Mouse (Mus musculus): Measurements from ENCODE around the gene Etfa. TPM values are rescaled to one million over a fixed set of nuclear protein-coding genes. Genes with fewer than 3 reads are reported as not detected.
A peak's percentile ranks its signal among the peaks of the same experiment; 100 is the strongest.

Gene Etfa
- polyA plus RNA-seq, 1 experiment from 2014 or later, result 104 TPM

DNA sequence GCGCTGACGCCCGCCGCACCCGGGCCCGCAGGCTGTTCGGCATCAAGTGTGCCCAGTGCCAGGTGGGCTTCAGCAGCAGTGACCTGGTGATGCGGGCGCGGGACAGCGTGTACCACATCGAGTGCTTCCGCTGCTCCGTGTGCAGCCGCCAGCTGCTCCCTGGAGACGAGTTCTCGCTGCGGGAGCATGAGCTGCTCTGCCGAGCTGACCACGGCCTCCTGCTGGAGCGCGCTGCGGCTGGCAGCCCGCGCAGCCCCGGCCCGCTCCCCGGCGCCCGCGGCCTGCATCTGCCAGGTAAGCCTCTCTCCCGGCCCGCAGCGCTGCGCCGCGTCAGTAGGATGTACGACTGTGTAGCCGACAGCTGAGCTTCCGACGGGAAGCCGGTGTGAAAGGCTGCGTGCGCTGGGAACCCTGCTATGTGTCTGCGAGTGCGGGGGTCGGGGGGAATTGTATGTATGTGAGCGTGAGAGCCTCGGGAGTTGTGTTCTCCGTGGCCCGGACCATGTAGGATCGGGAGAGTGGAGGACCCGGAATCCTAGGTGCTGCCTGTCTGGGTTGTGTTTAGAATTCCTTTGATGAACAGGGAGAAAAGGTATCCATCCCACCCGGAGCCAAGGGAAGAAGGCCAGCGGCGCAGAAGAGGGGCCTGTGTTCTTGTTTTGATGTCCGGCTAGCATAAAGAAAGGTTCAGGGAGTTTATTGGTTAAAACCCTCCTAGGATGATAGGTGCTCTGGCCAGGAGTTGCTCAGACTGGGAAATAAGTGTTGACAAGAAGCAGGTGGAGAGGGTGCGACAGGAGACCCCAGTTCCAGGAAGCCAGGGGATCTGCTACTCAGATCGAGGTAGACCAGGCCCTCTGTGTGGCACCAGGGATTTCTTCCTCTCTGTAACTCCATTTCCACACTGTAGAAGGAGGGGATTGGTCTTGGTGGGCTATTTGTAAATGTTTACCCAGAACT, 30.6 kb upstream of the Etfa start:
- Histone ChIP-seq H3K4me1 (replicated peaks) (peaks cover 53% of the 10 kb centered on the region), H3K27ac (0 out of 2 replicates have a peak overlapping the region, but pooled peaks have one; percentile 14), H3K36me3 (no peaks in the 10 kb centered on the region), H3K27me3 (peaks cover 99% of the 10 kb centered on the region), H3K9ac (peak overlapping the region; percentile 5), H3K9me3 (no peaks in the 10 kb centered on the region), H3K4me3 (peak overlapping the region; percentile 39), H3K4me2 (peak overlapping the region; percentile 62)
- under 1% methylated on average over 59 of the region's 59 CpGs for WGBS
- 0 out of 2 replicates have a peak, but pooled peaks have one; percentile 2 for ATAC-seq (ENCODE audit: low FRiP score)

DNA sequence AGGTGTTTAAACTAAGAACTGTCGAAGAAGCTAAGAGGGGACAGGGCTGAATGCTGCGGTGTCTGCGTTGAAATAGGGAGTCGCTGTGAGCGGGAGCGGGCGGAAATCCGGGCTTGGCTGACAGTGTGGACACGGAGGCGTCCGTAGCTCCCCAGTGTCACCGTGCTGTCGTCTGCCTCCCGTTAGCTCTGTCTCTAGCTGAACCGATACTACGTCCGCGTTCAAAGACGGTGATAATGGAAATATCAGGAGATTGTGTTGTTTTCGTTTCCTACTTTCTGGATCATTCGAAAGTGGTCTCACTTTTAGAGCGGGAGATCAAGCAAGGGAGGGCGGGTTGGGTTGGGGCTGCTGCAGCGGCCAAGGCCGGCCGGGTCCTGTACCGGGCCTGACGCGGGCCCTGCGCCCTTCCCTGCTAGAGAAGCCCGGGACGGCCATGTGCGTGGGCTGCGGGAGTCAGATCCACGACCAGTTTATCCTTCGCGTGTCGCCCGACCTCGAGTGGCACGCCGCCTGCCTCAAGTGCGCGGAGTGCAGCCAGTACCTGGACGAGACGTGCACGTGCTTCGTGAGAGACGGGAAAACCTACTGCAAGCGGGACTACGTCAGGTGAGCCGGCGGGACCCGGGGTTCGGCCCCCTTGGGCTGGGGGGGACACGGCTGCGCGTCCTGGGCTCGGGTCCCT, 29.8 kb upstream of the Etfa start:
- 1% methylated on average over 59 of the region's 59 CpGs for WGBS
- no peaks in the 10 kb centered on the region for H3K9me3 ChIP-seq
- H3K27me3 ChIP-seq, result peaks cover 99% of the 10 kb centered on the region
- peak overlapping the region; percentile 5; the same call in 1 of the 2 replicates for H3K9ac ChIP-seq
- peak overlapping the region; percentile 39 for H3K4me3 ChIP-seq
- no peaks in the 10 kb centered on the region for H3K36me3 ChIP-seq
- H3K4me2 ChIP-seq, result peak overlapping the region; percentile 62
- H3K27ac ChIP-seq, result no peak overlapping the region
- no peak for ATAC-seq (ENCODE audit: low FRiP score)
- H3K4me1 ChIP-seq (replicated peaks), result peaks cover 53% of the 10 kb centered on the region

DNA sequence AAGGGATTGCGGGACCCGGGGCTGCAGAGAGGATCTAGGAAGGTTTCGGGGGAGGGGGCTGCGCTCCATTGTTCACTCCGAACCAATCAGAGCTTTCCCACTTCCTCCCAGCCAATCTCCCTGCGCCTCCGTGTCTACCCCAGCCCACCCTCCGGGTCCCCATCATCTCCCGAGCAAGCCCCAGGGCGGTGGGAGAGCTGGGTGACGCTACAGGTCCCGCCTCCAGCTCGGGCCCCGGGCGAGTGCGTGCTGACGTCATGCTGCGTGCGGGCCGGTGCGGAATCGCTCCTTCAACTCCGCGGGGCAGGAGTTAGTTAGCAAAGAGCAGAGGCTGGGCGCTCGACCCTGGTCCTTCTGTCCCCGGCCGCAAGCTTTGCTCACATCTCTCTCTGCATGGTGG, 28.8 kb upstream of the Etfa start:
- Histone ChIP-seq H3K4me1 (replicated peaks) (peaks cover 46% of the 10 kb centered on the region), H3K36me3 (no peaks in the 10 kb centered on the region), H3K27me3 (peaks cover 99% of the 10 kb centered on the region), H3K4me3 (peak overlapping the region; percentile 39), H3K27ac (no peak overlapping the region), H3K9ac (peak overlapping the region; percentile 51; the same call in 1 of the 2 replicates), H3K9me3 (no peaks in the 10 kb centered on the region), H3K4me2 (peak overlapping the region; percentile 62)
- WGBS, result under 1% methylated on average over 28 of the region's 28 CpGs
- peak; percentile 93 for ATAC-seq (ENCODE audit: low FRiP score)

DNA sequence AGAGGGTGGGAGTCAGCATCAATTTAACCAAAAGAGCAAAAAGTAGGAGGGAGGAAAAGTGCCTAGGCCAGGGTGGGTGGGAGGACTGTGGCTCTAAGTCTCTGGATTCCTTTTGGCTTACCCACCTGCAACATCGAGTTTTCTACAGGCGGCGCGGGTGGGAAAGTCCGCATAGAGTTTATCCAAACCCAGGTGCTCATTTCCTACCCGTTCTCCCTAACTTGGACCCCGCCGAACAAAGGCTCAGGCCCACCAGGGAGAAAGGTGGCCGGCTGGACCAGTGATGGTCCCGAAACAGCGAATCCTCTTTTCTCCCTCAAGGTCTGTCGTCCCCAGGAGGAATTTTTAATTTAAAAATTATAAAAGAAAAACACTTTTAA, 28.3 kb upstream of the Etfa start:
- ATAC-seq (ENCODE audit: low FRiP score), result no peak; the same call in 1 of the 2 replicates
- WGBS, result under 1% methylated on average over 12 of the region's 12 CpGs
- peaks cover 98% of the 10 kb centered on the region for H3K27me3 ChIP-seq

DNA sequence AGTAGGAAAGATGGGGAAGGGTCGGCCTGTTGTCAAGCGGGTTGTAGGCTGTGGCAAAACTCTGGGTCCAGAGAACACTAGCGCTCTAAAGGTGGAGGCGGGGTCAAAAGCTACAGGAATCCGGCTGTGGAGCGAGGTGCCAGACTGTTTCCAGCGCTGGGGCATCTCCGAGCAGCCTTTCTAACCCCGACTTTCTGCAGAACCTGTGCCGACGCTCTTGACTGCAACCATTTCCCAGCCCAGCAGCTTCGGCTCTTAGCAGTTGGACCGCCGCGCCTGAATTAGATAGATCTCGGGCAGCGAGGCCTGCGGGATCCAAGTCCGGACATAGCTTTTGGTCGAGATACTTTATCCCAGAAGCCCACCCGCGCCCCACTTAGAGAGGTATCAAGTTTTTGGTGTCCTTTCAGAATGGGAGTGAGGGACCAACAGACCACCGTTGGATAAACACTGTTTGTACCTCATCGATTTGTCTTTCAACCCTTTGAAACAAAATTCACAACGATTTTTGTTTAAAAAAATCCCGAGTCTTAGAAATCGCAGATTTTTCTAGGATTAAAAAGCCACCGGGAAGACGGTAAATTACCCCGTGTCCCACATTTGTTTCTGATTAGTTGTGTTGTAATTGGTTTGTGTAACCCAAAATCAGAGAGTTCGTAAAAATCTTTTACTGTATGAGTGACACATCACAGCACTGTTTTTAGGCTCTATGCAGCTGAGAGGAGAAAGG, 27.8 kb upstream of the Etfa start:
- peaks cover 96% of the 10 kb centered on the region for H3K27me3 ChIP-seq
- 3% methylated on average over 31 of the region's 31 CpGs for WGBS

More for the DNA sequence above, 28.3 kb upstream of the Etfa start:
- peak overlapping the region; percentile 62 for H3K4me2 ChIP-seq
- H3K4me3 ChIP-seq, result peak overlapping the region; percentile 39
- peaks cover 41% of the 10 kb centered on the region for H3K4me1 ChIP-seq (replicated peaks)
- H3K27ac ChIP-seq, result no peak overlapping the region
- peak overlapping the region; percentile 51; the same call in 1 of the 2 replicates for H3K9ac ChIP-seq
- no peaks in the 10 kb centered on the region for H3K36me3 ChIP-seq
- H3K9me3 ChIP-seq, result no peaks in the 10 kb centered on the region

DNA sequence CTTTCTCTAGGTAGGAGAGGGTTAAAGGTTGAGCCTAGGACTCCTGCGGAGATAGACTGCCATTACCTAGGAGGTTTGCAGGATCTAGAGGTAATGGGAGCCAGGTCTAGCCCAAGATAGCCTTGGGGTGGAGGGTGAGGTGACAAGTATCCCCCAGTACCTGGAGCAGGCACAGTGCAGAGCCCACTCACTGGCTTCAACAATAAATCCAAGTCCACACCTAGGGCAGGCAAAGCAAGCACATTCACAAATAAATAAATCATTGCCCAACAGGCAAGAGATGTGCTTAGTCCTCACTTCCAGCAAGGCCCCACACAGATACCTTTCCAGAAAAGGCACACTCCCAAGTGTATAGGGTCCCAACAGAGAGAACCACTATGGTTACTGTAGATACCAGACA, 27.0 kb upstream of the Etfa start:
- peaks cover 94% of the 10 kb centered on the region for H3K27me3 ChIP-seq
- WGBS, result 4% methylated on average over 1 of the region's 1 CpGs
- ATAC-seq (ENCODE audit: low FRiP score), result no peak

More for the DNA sequence above, 27.8 kb upstream of the Etfa start:
- H3K4me3 ChIP-seq, result no peak overlapping the region
- no peak overlapping the region for H3K9ac ChIP-seq
- peak overlapping the region; percentile 62; the same call in 1 of the 2 replicates for H3K4me2 ChIP-seq
- no peaks in the 10 kb centered on the region for H3K36me3 ChIP-seq
- H3K27ac ChIP-seq, result no peak overlapping the region
- H3K9me3 ChIP-seq, result no peaks in the 10 kb centered on the region
- peaks cover 37% of the 10 kb centered on the region for H3K4me1 ChIP-seq (replicated peaks)
- no peak for ATAC-seq (ENCODE audit: low FRiP score)

DNA sequence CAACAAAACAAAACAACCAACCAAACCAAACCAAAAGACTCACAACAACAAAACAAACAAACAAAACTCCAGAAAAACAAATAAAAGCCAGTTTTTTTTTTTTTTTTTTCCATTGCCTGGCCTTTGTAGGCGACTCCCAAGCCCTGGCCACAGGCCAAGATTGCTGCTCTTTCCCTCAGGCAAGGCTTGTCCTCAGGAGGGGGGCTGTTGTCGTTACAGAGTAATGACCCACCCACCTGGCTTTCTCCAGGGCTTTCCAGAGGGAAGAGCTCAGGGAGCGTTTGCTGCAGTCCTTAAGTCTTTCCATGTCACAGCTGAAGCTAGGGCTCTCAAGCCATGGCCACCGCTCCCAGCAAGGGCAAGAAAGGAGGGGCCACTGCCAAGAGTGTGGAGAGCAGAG, 26.3 kb upstream of the Etfa start, which contains the start of gene Isl2:
Gene Isl2, plus strand, starts transcription at position 296 of the 400 bp plus-strand sequence.
- Histone ChIP-seq H3K4me2 (no peak within 1 kb of the TSS), H3K4me1 (replicated peaks) (peaks cover 28% of the 10 kb centered on the region), H3K27ac (no peak within 1 kb of the TSS), H3K9me3 (no peaks in the 10 kb centered on the region), H3K4me3 (no peak within 1 kb of the TSS), H3K9ac (no peak within 1 kb of the TSS), H3K27me3 (peaks cover 92% of the 10 kb centered on the region), H3K36me3 (no peaks in the 10 kb centered on the region)
- no peak for ATAC-seq (ENCODE audit: low FRiP score)
- 4% methylated on average over 4 of the region's 4 CpGs for WGBS

More for the DNA sequence above, 27.0 kb upstream of the Etfa start:
- no peaks in the 10 kb centered on the region for H3K36me3 ChIP-seq
- no peak overlapping the region for H3K4me2 ChIP-seq
- H3K4me1 ChIP-seq (replicated peaks), result peaks cover 32% of the 10 kb centered on the region
- H3K9me3 ChIP-seq, result no peaks in the 10 kb centered on the region
- H3K27ac ChIP-seq, result no peak overlapping the region
- no peak overlapping the region for H3K9ac ChIP-seq
- no peak overlapping the region for H3K4me3 ChIP-seq

DNA sequence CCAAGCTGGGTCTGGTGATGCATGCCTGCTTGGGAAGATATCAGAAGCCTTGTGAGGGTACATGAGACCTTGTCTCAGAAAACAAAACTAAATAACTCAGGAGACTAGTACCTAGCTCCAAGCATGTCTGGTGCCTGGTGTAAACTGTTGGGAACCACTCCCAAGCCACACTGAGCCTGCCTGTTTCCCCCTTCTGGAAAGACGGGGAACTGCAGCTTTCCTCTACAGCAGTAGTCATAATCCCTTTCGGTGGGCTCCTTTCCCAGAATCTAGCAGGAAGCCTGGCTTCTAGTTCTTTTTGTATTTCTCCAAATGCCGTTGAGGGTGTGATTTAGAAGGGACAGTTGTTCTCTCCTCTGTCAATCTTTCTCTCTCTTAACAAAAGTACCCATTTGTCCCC, 23.9 kb upstream of the Etfa start:
- Histone ChIP-seq H3K36me3 (no peaks in the 10 kb centered on the region), H3K9ac (no peak overlapping the region), H3K4me2 (no peak overlapping the region), H3K4me1 (replicated peaks) (peaks cover 12% of the 10 kb centered on the region), H3K4me3 (no peak overlapping the region), H3K27me3 (peaks cover 76% of the 10 kb centered on the region), H3K27ac (no peak overlapping the region), H3K9me3 (no peaks in the 10 kb centered on the region)
- 19% methylated on average over 3 of the region's 3 CpGs for WGBS
- no peak for ATAC-seq (ENCODE audit: low FRiP score)

DNA sequence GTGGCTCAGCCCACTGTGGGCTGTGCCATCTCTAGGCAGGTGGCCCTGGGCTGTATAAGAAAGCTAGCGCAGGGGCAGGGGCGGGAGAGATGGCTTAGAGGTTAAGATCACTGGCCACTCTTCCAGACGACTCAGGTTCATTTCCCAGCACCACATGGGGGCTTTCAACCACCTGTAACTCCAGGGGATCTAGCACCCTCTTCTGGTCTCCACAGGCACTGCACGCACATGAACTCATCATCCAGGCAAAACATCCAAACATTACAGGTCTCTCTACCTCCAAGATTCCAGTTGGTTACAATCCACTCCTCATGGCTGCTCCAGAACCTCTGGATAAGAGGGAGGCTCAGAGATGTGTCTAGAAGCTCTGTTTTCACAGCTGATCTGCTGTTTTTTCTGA, 13.7 kb upstream of the Etfa start:
- H3K27me3 ChIP-seq, result peaks cover 33% of the 10 kb centered on the region
- no peak overlapping the region for H3K27ac ChIP-seq
- no peak overlapping the region for H3K4me3 ChIP-seq
- ATAC-seq (ENCODE audit: low FRiP score), result no peak
- H3K4me1 ChIP-seq (replicated peaks), result no peaks in the 10 kb centered on the region
- no peak overlapping the region for H3K4me2 ChIP-seq
- no peaks in the 10 kb centered on the region for H3K9me3 ChIP-seq
- 41% methylated on average over 4 of the region's 4 CpGs for WGBS
- H3K9ac ChIP-seq, result no peak overlapping the region
- H3K36me3 ChIP-seq, result no peaks in the 10 kb centered on the region

DNA sequence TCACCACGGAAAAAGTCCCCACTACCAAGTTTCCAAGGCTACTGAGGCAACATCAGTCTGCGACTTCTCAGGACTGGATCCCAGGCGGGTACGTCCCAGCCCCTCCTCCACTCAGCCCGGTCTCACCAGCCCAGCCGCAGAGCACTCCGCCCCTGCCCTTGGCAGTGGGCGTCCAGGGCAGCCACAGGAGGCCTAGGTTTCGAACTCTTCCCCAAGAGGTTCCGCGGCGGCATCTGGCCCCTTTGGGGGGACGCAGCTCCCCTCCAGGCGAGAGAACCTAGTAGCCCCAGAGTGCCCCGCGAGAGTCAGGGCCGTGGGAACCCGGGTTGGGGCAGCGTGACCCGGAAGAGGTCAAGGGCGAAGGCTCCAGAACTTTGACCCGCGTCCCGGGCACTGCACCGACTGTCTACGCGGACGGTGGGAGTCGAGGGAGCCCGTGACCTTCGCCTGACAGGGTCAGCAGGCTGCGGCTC, 486 bp downstream of the Etfa start:
- peak overlapping the region; percentile 91 for H3K9ac ChIP-seq
- WGBS, result under 1% methylated on average over 28 of the region's 32 CpGs
- ATAC-seq (ENCODE audit: low FRiP score), result peak; percentile 74

DNA sequence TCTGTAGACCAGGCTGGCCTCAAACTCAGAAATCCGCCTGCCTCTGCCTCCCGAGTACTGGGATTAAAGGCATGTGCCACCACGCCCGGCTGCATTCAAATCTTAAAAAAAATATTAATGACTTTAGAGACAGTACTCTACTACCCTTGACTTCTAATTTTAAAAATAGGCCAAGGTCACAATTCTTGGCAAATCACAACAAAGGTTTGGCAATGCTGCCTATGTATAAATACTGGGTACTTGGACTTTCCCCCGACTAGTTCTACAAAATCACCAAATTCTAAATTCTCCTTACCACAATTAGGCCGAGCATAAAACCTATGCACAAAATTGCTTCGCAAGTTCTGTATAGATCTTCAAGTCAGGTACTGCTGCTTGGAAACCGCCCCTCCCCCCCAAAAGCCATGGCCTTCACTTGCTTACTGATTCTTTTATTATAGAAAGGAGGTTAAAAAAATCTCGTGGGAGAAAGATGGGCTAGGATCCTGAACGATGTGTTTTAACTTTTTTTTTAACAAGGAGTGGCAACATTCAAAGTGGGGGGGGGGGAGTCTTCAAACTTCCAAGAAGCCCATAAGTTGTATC, 1.3 kb downstream of the Etfa start:
- Histone ChIP-seq H3K4me2 (peak overlapping the region; percentile 95), H3K9ac (no peak overlapping the region), H3K9me3 (no peaks in the 10 kb centered on the region), H3K27me3 (peaks cover 29% of the 10 kb centered on the region), H3K4me3 (peak overlapping the region; percentile 84; the same call in 1 of the 2 replicates), H3K36me3 (no peaks in the 10 kb centered on the region), H3K4me1 (replicated peaks) (peaks cover 13% of the 10 kb centered on the region; the same call in 1 of the 2 replicates), H3K27ac (no peak overlapping the region)
- no peak for ATAC-seq (ENCODE audit: low FRiP score)
- WGBS, result 81% methylated on average over 10 of the region's 10 CpGs

More for the DNA sequence above, 486 bp downstream of the Etfa start:
- no peaks in the 10 kb centered on the region for H3K9me3 ChIP-seq
- H3K4me2 ChIP-seq, result peak overlapping the region; percentile 95
- peaks cover 30% of the 10 kb centered on the region for H3K27me3 ChIP-seq
- H3K4me1 ChIP-seq (replicated peaks), result peaks cover 13% of the 10 kb centered on the region; the same call in 1 of the 2 replicates
- peak overlapping the region; percentile 88 for H3K27ac ChIP-seq
- no peaks in the 10 kb centered on the region for H3K36me3 ChIP-seq
- peak overlapping the region; percentile 84 for H3K4me3 ChIP-seq
